Mouse (Mus musculus): Measurements from ENCODE around the gene Trpc4ap. TPM values are rescaled to one million over a fixed set of nuclear protein-coding genes. Genes with fewer than 3 reads are reported as not detected.
A peak's percentile ranks its signal among the peaks of the same experiment; 100 is the strongest.
"Not testable (repeated sequence)": the region's sequence is repeated elsewhere in the genome, so short reads cannot be mapped to it uniquely, and the experiment has no call there.

Trpc4ap gene
- polyA plus RNA-seq, 1 experiment from 2014 or later = 152 TPM

DNA sequence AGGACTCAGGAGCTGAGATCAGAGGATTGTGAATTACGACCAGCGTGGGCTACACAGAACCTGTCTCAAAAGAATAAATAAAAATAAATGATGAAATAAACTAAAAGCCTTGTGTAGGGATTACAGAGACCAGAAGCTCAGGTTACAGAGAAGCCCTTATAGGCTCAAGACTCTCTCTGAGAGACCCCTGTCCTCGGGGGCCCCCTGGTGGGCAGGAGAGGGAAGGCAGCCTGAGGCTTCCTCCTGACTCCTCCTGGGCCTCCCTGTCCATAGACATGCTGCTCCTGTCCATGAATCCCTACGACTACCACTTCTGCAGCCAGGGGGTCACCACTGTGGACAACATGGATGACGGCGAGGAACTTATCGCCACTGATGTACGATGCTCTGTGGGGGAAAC is 72.4 kb downstream of the Trpc4ap start:
- Histone ChIP-seq H3K4me1 (ENCODE audit: control insufficient read depth, insufficient read depth, low read length) (no peaks in the 10 kb centered on the region), H3K9ac (ENCODE audit: low read depth, low read length) (no peak overlapping the region), H3K4me3 (ENCODE audit: low read depth, low read length) (no peak overlapping the region), H3K9me3 (replicated peaks; ENCODE audit: control insufficient read depth, low read length, poor library complexity, severe bottlenecking) (no peaks in the 10 kb centered on the region), H3K27me3 (ENCODE audit: control insufficient read depth, insufficient read depth, low read depth, low read length) (no peaks in the 10 kb centered on the region; the same call in 1 of the 2 replicates), H3K4me2 (ENCODE audit: low read length) (no peak overlapping the region), H3K36me3 (ENCODE audit: control insufficient read depth, insufficient read depth, low read length) (no peaks in the 10 kb centered on the region), H3K27ac (ENCODE audit: low read length) (no peak overlapping the region)
- 0 out of 2 replicates have a peak, but pooled peaks have one; percentile 39 for ATAC-seq
- 23% methylated on average over 8 of the region's 8 CpGs for WGBS

DNA sequence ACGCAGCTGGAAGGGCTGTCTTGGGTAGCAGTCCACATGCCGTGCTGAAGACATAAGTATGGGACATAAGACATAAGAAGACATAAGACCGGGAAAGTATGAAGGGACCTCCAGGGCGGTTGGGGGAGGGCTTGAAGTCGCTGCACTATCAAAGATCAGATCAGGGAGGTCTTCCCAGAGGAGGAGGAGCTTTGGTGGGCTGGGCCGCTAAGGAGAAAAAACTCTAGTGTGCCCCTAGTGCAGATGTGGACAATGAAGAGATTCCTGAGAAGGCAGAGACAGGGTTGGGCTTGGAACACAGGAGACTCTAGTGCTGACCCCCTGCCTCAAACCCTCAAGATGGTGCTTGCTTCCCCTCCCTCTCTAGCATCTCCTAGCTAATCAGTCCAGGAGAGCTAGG is 75.2 kb downstream of the Trpc4ap start:
- no peak for ATAC-seq
- H3K27me3 ChIP-seq (ENCODE audit: control insufficient read depth, insufficient read depth, low read depth, low read length) = no peaks in the 10 kb centered on the region
- no peaks in the 10 kb centered on the region for H3K36me3 ChIP-seq (ENCODE audit: control insufficient read depth, insufficient read depth, low read length)
- H3K27ac ChIP-seq (ENCODE audit: low read length) = no peak overlapping the region
- no peaks in the 10 kb centered on the region for H3K4me1 ChIP-seq (ENCODE audit: control insufficient read depth, insufficient read depth, low read length)
- H3K9me3 ChIP-seq (replicated peaks; ENCODE audit: control insufficient read depth, low read length, poor library complexity, severe bottlenecking) = no peaks in the 10 kb centered on the region
- H3K4me2 ChIP-seq (ENCODE audit: low read length) = no peak overlapping the region
- no peak overlapping the region for H3K4me3 ChIP-seq (ENCODE audit: low read depth, low read length)
- no peak overlapping the region for H3K9ac ChIP-seq (ENCODE audit: low read depth, low read length)
- WGBS = 61% methylated on average over 6 of the region's 6 CpGs

DNA sequence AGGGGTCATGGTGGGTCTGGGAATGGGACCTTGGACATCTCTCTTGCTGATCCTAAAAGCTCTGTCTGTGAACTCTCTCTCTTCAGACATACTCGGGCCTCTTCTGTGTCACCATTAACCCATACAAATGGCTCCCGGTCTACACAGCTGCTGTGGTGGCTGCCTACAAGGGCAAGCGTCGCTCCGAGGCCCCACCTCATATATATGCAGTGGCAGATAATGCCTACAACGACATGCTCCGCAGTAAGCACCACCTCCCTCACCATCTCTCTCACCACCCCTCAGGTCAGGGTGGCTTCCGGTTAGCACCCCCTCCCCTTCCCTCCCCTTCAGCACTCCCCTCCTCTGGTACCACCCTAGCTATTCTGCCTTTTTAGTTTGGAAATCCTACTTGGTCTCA is 78.2 kb downstream of the Trpc4ap start:
- Histone ChIP-seq H3K4me3 (ENCODE audit: low read depth, low read length) (no peak overlapping the region), H3K4me1 (ENCODE audit: control insufficient read depth, insufficient read depth, low read length) (no peaks in the 10 kb centered on the region), H3K27ac (ENCODE audit: low read length) (no peak overlapping the region), H3K9ac (ENCODE audit: low read depth, low read length) (no peak overlapping the region), H3K36me3 (ENCODE audit: control insufficient read depth, insufficient read depth, low read length) (no peaks in the 10 kb centered on the region), H3K4me2 (ENCODE audit: low read length) (peak overlapping the region; percentile 44; the same call in 1 of the 2 replicates), H3K27me3 (ENCODE audit: control insufficient read depth, insufficient read depth, low read depth, low read length) (no peaks in the 10 kb centered on the region), H3K9me3 (replicated peaks; ENCODE audit: control insufficient read depth, low read length, poor library complexity, severe bottlenecking) (no peaks in the 10 kb centered on the region)
- ATAC-seq = no peak
- WGBS = 69% methylated on average over 8 of the region's 8 CpGs

DNA sequence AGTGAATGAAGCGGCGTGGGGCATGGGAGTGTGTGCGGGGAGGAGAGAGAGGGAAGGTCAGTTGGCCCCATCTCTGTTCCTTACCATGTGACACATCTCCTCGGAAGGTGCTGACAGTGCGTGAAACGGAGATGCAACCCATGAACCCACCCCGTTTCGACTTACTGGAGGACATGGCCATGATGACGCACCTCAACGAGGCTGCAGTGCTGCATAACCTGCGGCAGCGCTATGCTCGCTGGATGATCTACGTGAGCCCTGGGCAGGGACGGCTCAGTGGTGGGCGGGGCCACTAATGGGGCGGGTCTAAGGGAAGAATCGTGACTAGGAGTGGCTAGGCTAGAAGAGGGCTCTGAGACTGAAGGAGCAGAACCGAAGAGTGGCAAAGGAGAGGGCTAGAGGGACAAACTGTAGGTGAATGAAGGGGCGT is 78.8 kb downstream of the Trpc4ap start:
- H3K9me3 ChIP-seq (replicated peaks; ENCODE audit: control insufficient read depth, low read length, poor library complexity, severe bottlenecking) = no peaks in the 10 kb centered on the region
- H3K4me2 ChIP-seq (ENCODE audit: low read length) = peak overlapping the region; percentile 44
- H3K4me3 ChIP-seq (ENCODE audit: low read depth, low read length) = peak overlapping the region; percentile 20
- H3K36me3 ChIP-seq (ENCODE audit: control insufficient read depth, insufficient read depth, low read length) = no peaks in the 10 kb centered on the region
- WGBS = 4% methylated on average over 20 of the region's 20 CpGs
- no peaks in the 10 kb centered on the region for H3K4me1 ChIP-seq (ENCODE audit: control insufficient read depth, insufficient read depth, low read length)
- ATAC-seq = peak; percentile 70
- no peak overlapping the region for H3K9ac ChIP-seq (ENCODE audit: low read depth, low read length)
- H3K27me3 ChIP-seq (ENCODE audit: control insufficient read depth, insufficient read depth, low read depth, low read length) = no peaks in the 10 kb centered on the region
- H3K27ac ChIP-seq (ENCODE audit: low read length) = no peak overlapping the region

DNA sequence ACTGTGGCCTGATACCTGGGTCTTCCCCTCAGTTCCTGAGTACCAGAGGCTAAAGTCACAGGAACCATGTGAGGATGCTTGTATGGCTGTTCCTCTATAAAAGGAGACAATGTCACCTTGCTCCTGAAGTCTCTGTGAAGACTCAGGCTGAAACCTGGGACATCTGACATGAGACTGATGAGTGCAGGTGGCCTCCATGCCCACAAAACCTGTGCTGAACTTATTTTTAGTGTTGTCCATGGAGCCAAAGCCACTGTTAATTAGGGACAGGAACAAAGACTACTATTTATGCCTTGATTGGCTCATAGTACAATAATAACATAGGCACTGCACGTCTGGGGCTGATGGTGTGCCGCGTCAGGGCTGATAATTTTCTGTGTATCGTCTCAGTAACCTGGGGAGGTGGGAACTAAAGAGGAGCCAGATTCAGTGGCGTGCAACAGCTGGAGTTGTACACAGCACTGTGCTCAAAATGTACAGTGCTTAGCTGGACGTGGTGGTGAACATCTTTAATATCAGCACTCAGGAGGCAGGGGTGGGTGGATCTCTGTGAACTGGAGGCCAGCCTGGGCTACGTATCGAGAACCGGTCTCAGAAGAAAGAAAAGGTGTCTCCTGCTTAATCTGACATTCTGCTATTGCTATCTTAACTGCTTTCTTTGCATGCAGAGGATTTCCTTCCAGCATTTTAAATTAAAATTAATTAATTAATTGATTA is 80.2 kb downstream of the Trpc4ap start:
- H3K27me3 ChIP-seq (ENCODE audit: control insufficient read depth, insufficient read depth, low read depth, low read length) = no peaks in the 10 kb centered on the region
- no peaks in the 10 kb centered on the region for H3K4me1 ChIP-seq (ENCODE audit: control insufficient read depth, insufficient read depth, low read length)
- no peaks in the 10 kb centered on the region for H3K9me3 ChIP-seq (replicated peaks; ENCODE audit: control insufficient read depth, low read length, poor library complexity, severe bottlenecking)
- WGBS = 91% methylated on average over 9 of the region's 9 CpGs
- H3K9ac ChIP-seq (ENCODE audit: low read depth, low read length) = no peak overlapping the region
- H3K27ac ChIP-seq (ENCODE audit: low read length) = no peak overlapping the region
- H3K36me3 ChIP-seq (ENCODE audit: control insufficient read depth, insufficient read depth, low read length) = no peaks in the 10 kb centered on the region
- no peak overlapping the region for H3K4me3 ChIP-seq (ENCODE audit: low read depth, low read length)
- ATAC-seq = no peak
- no peak overlapping the region for H3K4me2 ChIP-seq (ENCODE audit: low read length)

DNA sequence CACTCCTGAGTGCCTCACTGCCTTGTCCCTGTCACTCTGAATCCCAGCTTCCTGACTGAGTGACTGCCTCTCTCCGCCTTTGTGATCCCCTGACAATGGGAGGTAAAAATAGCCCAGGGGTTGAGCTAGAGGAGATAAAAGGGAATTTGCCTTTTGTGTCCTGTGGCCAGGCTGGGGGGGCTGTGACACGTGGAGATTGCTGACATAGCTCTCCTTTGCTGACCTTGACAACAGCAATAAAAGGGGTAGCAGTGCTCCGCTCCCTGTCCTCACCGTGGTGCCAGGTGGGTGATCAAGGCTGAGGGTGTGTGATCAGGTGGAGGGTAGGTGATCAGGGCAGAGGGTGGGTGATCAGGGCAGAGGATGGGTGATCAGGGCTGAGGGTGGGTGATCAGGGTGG is 81.2 kb downstream of the Trpc4ap start, which contains the start of gene Myh7b:
TSS of gene Myh7b (plus strand) at position 235 of the 400 bp plus-strand sequence.
- Histone ChIP-seq H3K9ac (ENCODE audit: low read depth, low read length) (no peak within 1 kb of the TSS), H3K4me1 (ENCODE audit: control insufficient read depth, insufficient read depth, low read length) (no peaks in the 10 kb centered on the region), H3K9me3 (replicated peaks; ENCODE audit: control insufficient read depth, low read length, poor library complexity, severe bottlenecking) (no peaks in the 10 kb centered on the region), H3K4me3 (ENCODE audit: low read depth, low read length) (no peak within 1 kb of the TSS), H3K27ac (ENCODE audit: low read length) (no peak within 1 kb of the TSS), H3K36me3 (ENCODE audit: control insufficient read depth, insufficient read depth, low read length) (no peaks in the 10 kb centered on the region), H3K27me3 (ENCODE audit: control insufficient read depth, insufficient read depth, low read depth, low read length) (no peaks in the 10 kb centered on the region), H3K4me2 (ENCODE audit: low read length) (no peak within 1 kb of the TSS)
- 37% methylated on average over 4 of the region's 4 CpGs for WGBS
- no peak for ATAC-seq

DNA sequence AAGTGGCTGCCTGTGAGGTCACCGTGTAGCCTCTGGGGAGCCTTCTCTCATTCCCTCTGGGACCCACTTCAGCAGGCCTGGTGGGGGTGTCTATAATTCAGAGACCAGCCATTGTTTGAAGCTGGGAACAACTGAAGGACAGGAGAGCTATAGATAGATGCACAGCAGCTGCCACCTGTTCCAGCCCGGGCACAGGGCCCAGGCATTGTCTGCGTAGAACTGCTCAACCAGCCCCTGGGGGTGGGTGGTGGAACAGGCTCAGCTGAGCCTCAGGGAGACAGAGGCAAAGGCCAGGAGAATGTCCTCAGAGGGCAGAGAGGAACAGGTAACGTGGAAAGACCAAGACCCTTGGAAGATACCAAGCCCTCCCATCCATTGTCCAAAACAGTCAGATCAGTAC is 85.8 kb downstream of the Trpc4ap start:
- Histone ChIP-seq H3K27ac (ENCODE audit: low read length) (no peak overlapping the region), H3K9ac (ENCODE audit: low read depth, low read length) (no peak overlapping the region), H3K9me3 (replicated peaks; ENCODE audit: control insufficient read depth, low read length, poor library complexity, severe bottlenecking) (no peaks in the 10 kb centered on the region), H3K27me3 (ENCODE audit: control insufficient read depth, insufficient read depth, low read depth, low read length) (no peaks in the 10 kb centered on the region), H3K4me1 (ENCODE audit: control insufficient read depth, insufficient read depth, low read length) (no peaks in the 10 kb centered on the region), H3K36me3 (ENCODE audit: control insufficient read depth, insufficient read depth, low read length) (no peaks in the 10 kb centered on the region), H3K4me2 (ENCODE audit: low read length) (no peak overlapping the region), H3K4me3 (ENCODE audit: low read depth, low read length) (no peak overlapping the region)
- no peak for ATAC-seq
- WGBS = 77% methylated on average over 4 of the region's 4 CpGs

DNA sequence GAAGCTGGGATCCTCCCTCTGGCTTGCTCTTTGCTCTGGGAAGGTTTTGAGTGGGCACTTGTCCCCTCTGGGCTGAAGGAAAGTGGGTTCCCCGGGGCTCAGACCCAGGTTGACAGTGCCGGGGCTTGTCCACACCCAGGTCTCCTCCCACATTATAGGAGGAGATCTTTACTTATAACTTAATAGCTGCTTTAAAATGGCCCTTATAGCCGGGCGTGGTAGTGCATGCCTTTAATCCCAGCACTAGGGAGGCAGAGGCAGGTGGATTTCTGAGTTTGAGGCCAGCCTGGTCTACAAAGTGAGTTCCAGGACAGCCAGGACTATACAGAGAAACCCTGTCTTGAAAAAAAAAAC is 87.0 kb downstream of the Trpc4ap start:
- H3K4me1 ChIP-seq (ENCODE audit: control insufficient read depth, insufficient read depth, low read length); ATAC-seq; H3K27me3 ChIP-seq (ENCODE audit: control insufficient read depth, insufficient read depth, low read depth, low read length); H3K9me3 ChIP-seq (replicated peaks; ENCODE audit: control insufficient read depth, low read length, poor library complexity, severe bottlenecking); H3K36me3 ChIP-seq (ENCODE audit: control insufficient read depth, insufficient read depth, low read length); H3K4me2 ChIP-seq (ENCODE audit: low read length); H3K9ac ChIP-seq (ENCODE audit: low read depth, low read length); H3K27ac ChIP-seq (ENCODE audit: low read length); H3K4me3 ChIP-seq (ENCODE audit: low read depth, low read length): not testable (repeated sequence)
- WGBS = 80% methylated on average over 4 of the region's 4 CpGs

DNA sequence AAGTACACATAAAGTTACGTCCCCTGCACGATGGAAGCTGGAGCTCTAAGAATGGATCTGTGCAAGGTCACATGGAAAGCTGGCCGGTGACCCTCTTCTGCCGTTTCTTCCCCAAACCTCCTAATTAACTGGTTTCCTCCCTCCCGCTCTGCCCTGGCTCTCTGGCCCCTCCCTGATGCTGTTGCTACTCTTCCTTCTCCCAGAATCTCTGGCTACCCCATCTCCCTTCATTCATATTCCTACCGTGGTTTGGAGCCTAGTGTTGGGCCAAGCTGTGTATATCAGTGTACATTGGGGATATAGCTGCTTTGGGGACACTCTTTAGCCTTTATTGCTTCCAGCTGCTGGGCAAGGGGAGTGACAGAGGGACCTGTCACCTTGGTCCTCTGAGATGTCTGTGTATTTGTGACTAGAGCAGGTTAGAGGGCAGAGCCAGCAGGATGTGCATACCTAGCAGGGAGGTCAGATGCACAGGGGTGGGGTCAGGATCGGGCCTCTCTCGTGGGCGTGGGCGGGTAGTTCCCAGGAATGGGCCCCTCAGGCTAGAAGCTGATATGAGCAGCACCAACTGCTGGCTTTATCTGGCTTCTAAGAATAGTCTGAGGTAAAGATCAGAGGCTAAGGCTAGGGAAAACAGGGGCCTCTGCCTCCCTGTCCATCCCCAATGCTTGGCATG is 87.5 kb downstream of the Trpc4ap start:
- Histone ChIP-seq H3K4me1 (ENCODE audit: control insufficient read depth, insufficient read depth, low read length) (no peaks in the 10 kb centered on the region), H3K27ac (ENCODE audit: low read length) (no peak overlapping the region), H3K4me3 (ENCODE audit: low read depth, low read length) (no peak overlapping the region), H3K9me3 (replicated peaks; ENCODE audit: control insufficient read depth, low read length, poor library complexity, severe bottlenecking) (no peaks in the 10 kb centered on the region), H3K9ac (ENCODE audit: low read depth, low read length) (no peak overlapping the region), H3K4me2 (ENCODE audit: low read length) (no peak overlapping the region), H3K27me3 (ENCODE audit: control insufficient read depth, insufficient read depth, low read depth, low read length) (no peaks in the 10 kb centered on the region), H3K36me3 (ENCODE audit: control insufficient read depth, insufficient read depth, low read length) (no peaks in the 10 kb centered on the region)
- 62% methylated on average over 10 of the region's 10 CpGs for WGBS
- ATAC-seq = no peak

All from midbrain, embryonic 16.5 days (tissue).